Mouse (Mus musculus) hematopoietic multipotent progenitor cell, adult 10-12 weeks (in vitro differentiated cells): ENCODE measurements around the gene Arhgap9. TPM values are rescaled to one million over a fixed set of nuclear protein-coding genes. Genes with fewer than 3 reads are reported as not detected.

Source experiments
- polyA plus RNA-seq: library from polyadenylated mRNA; stranded (reverse); fragments of >175 nt; gene quantifications from 2 replicates; pipeline ENCODE4 v1.2.3, GENCODE M21; 2012; ENCODE audit warnings: low replicate concordance

Arhgap9 gene
- polyA plus RNA-seq = 62.6 and 140 TPM in 2 replicates

DNA sequence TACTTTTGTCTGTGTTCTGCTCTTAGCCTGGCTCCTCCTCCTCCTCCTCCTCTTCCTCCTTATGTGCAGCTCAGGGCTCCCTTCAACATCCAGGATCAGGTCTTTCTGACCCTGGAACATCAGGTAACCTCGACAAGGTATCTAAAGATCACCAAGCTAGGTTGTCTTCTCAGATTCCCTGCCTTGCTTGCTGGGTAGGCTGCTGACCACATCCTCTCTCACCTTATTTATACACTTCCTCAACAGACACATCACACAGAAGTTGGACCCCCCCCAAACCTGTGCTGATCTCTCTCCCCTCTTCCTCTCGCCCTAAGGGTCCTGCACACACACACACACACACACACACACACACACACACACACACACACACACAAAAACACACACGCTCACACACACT lies at the start of gene Arhgap9:
Gene Arhgap9, plus strand, starts transcription at position 344 of the 400 bp plus-strand sequence.

GRCm38 (mm10) chr10:127288800-127289572 lies 32.8 kb upstream of the Arhgap9 start, which contains the start of gene Mbd6:
Gene Mbd6, minus strand, starts transcription at chr10:127289018.

DNA sequence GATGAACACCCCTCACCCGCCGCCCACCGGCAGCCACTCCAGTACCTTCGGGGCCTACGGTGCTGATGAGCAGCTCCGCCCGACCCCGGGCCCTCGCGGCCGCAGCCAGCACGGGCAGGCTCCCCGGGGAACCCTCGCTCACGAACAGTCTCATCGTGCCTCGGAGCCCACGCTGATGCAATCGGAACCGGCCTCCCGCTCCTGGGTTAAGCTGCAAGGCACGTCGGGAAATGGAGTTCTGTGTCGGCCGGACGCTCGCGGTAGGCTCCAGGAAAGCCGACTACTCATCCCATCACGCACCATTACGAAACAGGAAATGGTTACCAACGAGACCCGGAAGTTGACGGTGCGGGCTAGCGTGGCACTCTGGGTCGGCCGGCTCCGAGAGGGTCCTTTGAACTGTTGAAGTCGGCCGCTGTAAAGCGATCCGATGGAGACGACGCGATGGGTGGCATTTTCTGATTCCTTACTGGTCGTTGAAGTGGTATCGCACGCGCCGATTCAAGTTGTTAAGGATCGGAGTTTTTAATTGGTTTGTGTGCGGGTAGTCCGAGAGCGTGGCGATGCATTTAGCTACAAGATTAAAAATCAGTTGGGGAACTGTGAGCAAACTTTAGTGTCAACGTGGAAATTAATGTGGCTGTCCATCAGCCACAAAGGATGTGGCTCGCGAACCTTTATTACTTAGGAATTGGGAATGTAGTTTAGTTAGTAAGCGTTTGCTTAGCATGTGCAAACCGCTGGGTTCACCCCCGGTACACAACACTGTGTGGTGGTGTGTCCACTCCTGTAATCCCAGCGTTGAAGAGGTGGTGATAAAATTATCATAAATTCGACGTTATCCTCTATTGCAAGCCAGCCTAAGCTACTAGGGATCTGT lies 10.0 kb upstream of the Arhgap9 start, which contains the start of gene Mars:
Gene Mars, minus strand, starts transcription at position 311 of the 880 bp plus-strand sequence.

GRCm38 (mm10) chr10:127341891-127342639 lies 20.3 kb downstream of the Arhgap9 start, which contains the start of gene Gli1:
Gene Gli1, minus strand, starts transcription at chr10:127341974.

DNA sequence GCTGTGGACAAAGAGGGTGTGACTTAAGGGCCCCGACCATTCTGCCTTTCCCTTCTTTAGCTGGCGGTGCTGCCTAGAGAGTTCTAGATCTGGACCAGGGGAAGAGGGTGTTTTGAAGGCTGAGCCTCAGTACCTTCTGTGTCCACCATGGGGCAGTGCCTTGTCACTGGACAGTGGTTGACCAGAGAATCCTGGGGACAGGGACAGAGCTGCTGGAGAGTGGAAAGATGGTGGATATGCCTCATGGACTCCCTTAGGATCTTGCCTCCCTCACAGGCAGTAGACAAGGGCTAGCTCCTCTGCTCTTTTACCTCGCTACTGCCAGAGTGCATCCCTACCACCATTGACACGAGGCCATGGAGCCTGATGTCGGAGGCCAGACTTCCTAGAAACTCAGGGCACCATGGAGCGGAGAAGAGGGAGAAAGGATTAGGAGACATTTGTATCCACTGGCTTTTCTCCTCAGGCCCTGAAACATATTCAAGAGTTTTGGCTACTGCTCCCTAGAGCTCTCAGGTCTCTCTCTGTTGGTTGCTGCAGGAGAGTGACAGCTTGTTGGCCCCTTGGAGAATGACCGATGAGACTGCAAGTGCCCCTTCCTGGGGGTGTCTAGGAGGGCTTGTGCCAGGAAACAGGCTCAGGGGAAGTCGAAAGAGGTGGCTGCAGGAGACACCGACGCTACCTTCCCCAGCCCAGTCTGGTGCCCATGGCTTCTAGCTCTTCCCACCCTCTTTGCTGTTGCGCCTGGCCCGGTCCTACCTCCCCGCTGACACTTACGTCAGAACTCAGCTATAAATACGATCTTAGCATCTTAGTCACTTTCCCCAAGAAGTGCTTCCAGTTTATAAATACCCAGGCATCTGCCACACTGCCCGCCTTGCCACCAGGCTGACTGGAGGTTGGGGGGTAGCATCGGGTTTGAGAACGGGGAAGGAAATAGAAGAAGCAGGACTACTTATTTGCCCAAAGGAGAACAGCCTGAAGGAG lies 32.4 kb downstream of the Arhgap9 start, which contains the start of gene Inhbe:
Gene Inhbe, minus strand, starts transcription at position 503 of the 987 bp plus-strand sequence.

GRCm38 (mm10) chr10:127369834-127370820 lies 48.4 kb downstream of the Arhgap9 start, which contains the start of gene Inhbc:
Gene Inhbc, minus strand, starts transcription at chr10:127370431.

Other genes with a start within 250 kb of the Arhgap9 start
- gene Agap2, start 246.7 kb upstream of the Arhgap9 start, polyA plus RNA-seq = 89.4 and 209 TPM in 2 replicates
- gene Os9, start 200.8 kb upstream of the Arhgap9 start, polyA plus RNA-seq = 207 and 236 TPM in 2 replicates
- 492 and 503 TPM in 2 replicates for gene B4galnt1, start 156.7 kb upstream of the Arhgap9 start, polyA plus RNA-seq
- gene Slc26a10, start 141.3 kb upstream of the Arhgap9 start, polyA plus RNA-seq = 0.30 and 0.75 TPM in 2 replicates
- 2.0 and 2.8 TPM in 2 replicates for gene Arhgef25, start 131.9 kb upstream of the Arhgap9 start, polyA plus RNA-seq
- 78.7 and 214 TPM in 2 replicates for gene Dtx3, start 126.2 kb upstream of the Arhgap9 start, polyA plus RNA-seq
- 38.8 and 44.6 TPM in 2 replicates for gene Pip4k2c, start 110.4 kb upstream of the Arhgap9 start, polyA plus RNA-seq
- 0.61 and 0.80 TPM in 2 replicates for gene Kif5a, start 58.6 kb upstream of the Arhgap9 start, polyA plus RNA-seq
- gene Dctn2, start 55.6 kb upstream of the Arhgap9 start, polyA plus RNA-seq = 113 TPM in 2 replicates
- gene Mbd6, start 32.9 kb upstream of the Arhgap9 start, polyA plus RNA-seq = 232 and 753 TPM in 2 replicates
- 10.4 and 46.9 TPM in 2 replicates for gene Mars, start 10.2 kb upstream of the Arhgap9 start, polyA plus RNA-seq
- gene Gli1, start 20.0 kb downstream of the Arhgap9 start, polyA plus RNA-seq = 0.10 TPM in 2 replicates
- not detected in 2 replicates for gene Inhbe, start 32.4 kb downstream of the Arhgap9 start, polyA plus RNA-seq
- not detected in 2 replicates for gene Inhbc, start 48.5 kb downstream of the Arhgap9 start, polyA plus RNA-seq
- 148 and 183 TPM in 2 replicates for gene R3hdm2, start 58.4 kb downstream of the Arhgap9 start, polyA plus RNA-seq
- 1.4 and 2.5 TPM in 2 replicates for gene Stac3, start 179.7 kb downstream of the Arhgap9 start, polyA plus RNA-seq
- 0.44 and 1.5 TPM in 2 replicates for gene Ndufa4l2, start 193.0 kb downstream of the Arhgap9 start, polyA plus RNA-seq
- 94.2 and 147 TPM in 2 replicates for gene Shmt2, start 200.5 kb downstream of the Arhgap9 start, polyA plus RNA-seq
- 0.07 TPM in 1 of 2 replicates, not detected in the other for gene Nxph4, start 212.6 kb downstream of the Arhgap9 start, polyA plus RNA-seq